Mouse (Mus musculus) mammary gland, adult 2 months (tissue): ENCODE measurements around the gene Fundc1. TPM values are rescaled to one million over a fixed set of nuclear protein-coding genes. Genes with fewer than 3 reads are reported as not detected.

Source experiments
- polyA plus RNA-seq: library from polyadenylated mRNA; depleted of rRNA; stranded (reverse); fragments of >200 nt; gene quantifications from 2 replicates; pipeline ENCODE4 v1.2.3, GENCODE M21; 2012; ENCODE audit warnings: low replicate concordance; rRNA removed

The Fundc1 gene
- 5.3 and 11.7 TPM in 2 replicates for polyA plus RNA-seq

DNA sequence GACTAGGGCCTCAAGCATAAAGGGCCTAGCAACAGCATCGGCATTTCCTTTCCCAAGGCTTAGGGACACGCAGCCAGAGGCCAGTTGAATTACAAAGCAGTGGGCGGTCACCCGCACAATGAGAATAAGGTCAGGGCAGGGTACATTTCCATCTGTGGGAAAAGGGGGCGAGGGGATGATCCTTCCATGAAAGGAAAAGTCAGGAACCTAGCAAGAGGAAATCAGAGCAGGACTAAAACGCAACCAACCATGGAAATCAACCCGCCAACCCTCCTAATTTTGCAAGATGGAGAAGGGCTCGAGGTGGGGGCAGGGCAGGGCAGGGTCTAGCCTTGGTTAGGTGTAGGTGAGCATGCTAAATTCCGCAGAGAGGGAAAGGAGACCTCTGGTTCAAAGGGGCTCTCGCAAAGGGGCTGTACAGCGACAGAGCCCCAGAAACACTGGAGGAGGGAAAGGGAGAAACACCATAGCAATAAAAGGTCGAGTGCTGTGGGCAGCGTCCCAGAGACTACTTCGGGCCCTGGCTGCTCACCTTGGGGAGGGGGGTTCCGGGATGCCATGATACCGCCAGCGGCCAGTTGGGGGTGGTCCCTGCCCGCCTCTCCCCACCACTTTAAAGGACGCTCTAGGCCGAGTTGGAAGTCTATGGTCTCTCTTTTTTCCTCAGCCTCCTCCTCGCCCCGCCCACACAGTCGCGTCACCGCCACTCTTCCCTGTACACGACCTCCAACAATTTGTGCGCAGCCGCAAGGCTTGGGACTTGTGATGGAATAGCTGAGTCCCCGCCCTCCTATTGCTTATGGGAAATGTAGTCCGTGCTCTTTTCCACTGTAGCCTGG, at the start of gene Fundc1:
Fundc1 (minus strand) TSS at position 705 of the 839 bp plus-strand sequence.

